Comparison of ENCODE assay signal across 12 mouse cellular contexts in the genomic region with DNA sequence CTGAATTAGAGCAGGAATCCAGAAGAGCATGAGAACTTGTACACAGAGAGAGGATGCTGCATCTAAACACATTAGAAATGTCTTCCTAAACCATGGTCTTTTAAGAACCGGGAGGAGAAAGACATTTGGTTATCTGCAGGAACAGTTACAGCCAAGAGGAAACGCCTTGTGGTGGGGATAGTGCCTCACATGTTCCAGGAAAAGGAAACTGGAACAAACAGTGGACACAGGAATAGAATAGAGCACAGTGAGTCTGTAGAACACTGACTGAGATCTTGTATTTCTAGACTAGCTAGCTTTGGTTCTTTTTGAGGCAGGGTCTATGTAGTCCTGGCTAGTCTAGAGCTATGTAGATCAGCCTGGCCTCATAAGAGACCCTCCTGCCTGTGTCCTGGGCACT. TPM values are rescaled to one million over a fixed set of nuclear protein-coding genes. Genes with fewer than 3 reads are reported as not detected.
A peak's percentile ranks its signal among the peaks of the same experiment; 100 is the strongest.
DNase-seq lines count a peak whose midpoint lies in the region; ATAC-seq and TF ChIP-seq lines count a peak whose summit lies in the region.
"Had no signal": no experiment of that assay in that cellular context is flagged by ENCODE, and none has a peak within 500 bp of the region (broad histone marks: within the 10 kb centered on the region; RNA-seq: fewer than 3 reads in every experiment).

No protein-coding gene starts in this region.

- 85% methylated on average over 2 of the region's 2 CpGs for WGBS in forebrain, embryonic 11.5 days
- 86% methylated on average over 2 of the region's 2 CpGs for WGBS in forebrain, embryonic 12.5 days
- 75% methylated on average over 2 of the region's 2 CpGs for WGBS in liver, adult 2 months
- WGBS in liver, embryonic 16.5 days (ENCODE audit: insufficient replicate concordance), result 25% methylated on average over 2 of the region's 2 CpGs

- H3K4me2 ChIP-seq in forebrain, embryonic 11.5 days (ENCODE audit: low read depth, low read length, severe bottlenecking), result no peak overlapping the region
- no peak overlapping the region for H3K4me2 ChIP-seq in forebrain, embryonic 12.5 days
- no peak overlapping the region for H3K4me2 ChIP-seq in liver, embryonic 16.5 days (ENCODE audit: low read depth, low read length)
- H3K4me2 ChIP-seq: limb, embryonic 13.5 days had no signal

- DNase-seq in forebrain, embryonic 11.5 days (ENCODE audit: low spot score), result peak; percentile 44
- DNase-seq in liver, adult 2 months (ENCODE audit: extremely low read depth, low read depth, low spot score), result no peak
- no peak for DNase-seq in liver
- DNase-seq in thymus, postnatal 25 days, result no peak
- DNase-seq in Muller cell, postnatal 12 days (ENCODE audit: inconsistent ontology term), result no peak
- no peak for DNase-seq in layer of hippocampus, postnatal 25 days (ENCODE audit: extremely low spot score in 1 of 2, low spot score in 1 of 2)
- DNase-seq: cerebellum, postnatal 36 days; kidney, postnatal 14 days had no signal

- no peak for TF ChIP-seq CTCF in liver, adult 2 months (IDR thresholded peaks at IDR 0.05; ENCODE audit: low read depth, low read length)

- TF ChIP-seq POLR2A in liver, adult 2 months (IDR thresholded peaks at IDR 0.05; ENCODE audit: extremely low read depth, insufficient read depth, low read length), result no peak

- no peak overlapping the region for H3K27ac ChIP-seq in forebrain, embryonic 11.5 days (ENCODE audit: low read depth, low read length)
- H3K27ac ChIP-seq in forebrain, embryonic 12.5 days, result no peak overlapping the region
- H3K27ac ChIP-seq in liver, adult 2 months (replicated peaks; ENCODE audit: insufficient read depth, low read depth, low read length), result peak overlapping the region; percentile 84
- H3K27ac ChIP-seq in liver, embryonic 16.5 days (ENCODE audit: low read length), result peak overlapping the region; percentile 71; the same call in 1 of the 2 replicates
- H3K27ac ChIP-seq: limb, embryonic 13.5 days had no signal

- H3K9me3 ChIP-seq in forebrain, embryonic 11.5 days (ENCODE audit: control insufficient read depth, low read length), result no peaks in the 10 kb centered on the region
- H3K9me3 ChIP-seq in forebrain, embryonic 12.5 days, result no peaks in the 10 kb centered on the region
- H3K9me3 ChIP-seq in liver, embryonic 16.5 days (replicated peaks; ENCODE audit: control insufficient read depth, low read length), result no peaks in the 10 kb centered on the region
- H3K9me3 ChIP-seq: limb, embryonic 13.5 days had no signal

- ATAC-seq in forebrain, embryonic 11.5 days (replicated peaks; ENCODE audit: low FRiP score), result no peak
- no peak for ATAC-seq in forebrain, embryonic 12.5 days (ENCODE audit: low FRiP score)
- no peak for ATAC-seq in liver, embryonic 16.5 days (ENCODE audit: low read depth)

- H3K27me3 ChIP-seq in forebrain, embryonic 11.5 days (ENCODE audit: control insufficient read depth, insufficient read depth, low read length), result no peaks in the 10 kb centered on the region
- H3K27me3 ChIP-seq in forebrain, embryonic 12.5 days, result no peaks in the 10 kb centered on the region
- no peaks in the 10 kb centered on the region for H3K27me3 ChIP-seq in liver, adult 2 months (ENCODE audit: control insufficient read depth, insufficient read depth, low read length)
- H3K27me3 ChIP-seq in liver, embryonic 16.5 days (ENCODE audit: control insufficient read depth, insufficient read depth, low read depth, low read length), result no peaks in the 10 kb centered on the region
- H3K27me3 ChIP-seq: limb, embryonic 13.5 days had no signal

- H3K79me2 ChIP-seq in liver, adult 2 months (ENCODE audit: control insufficient read depth, insufficient read depth, low read length), result no peaks in the 10 kb centered on the region

- H3K4me1 ChIP-seq in forebrain, embryonic 11.5 days (replicated peaks; ENCODE audit: control insufficient read depth, insufficient read depth, low read length), result no peaks in the 10 kb centered on the region
- no peaks in the 10 kb centered on the region for H3K4me1 ChIP-seq in forebrain, embryonic 12.5 days
- H3K4me1 ChIP-seq in liver, adult 2 months (ENCODE audit: control insufficient read depth, insufficient read depth, low read length), result peaks cover 2% of the 10 kb centered on the region; the same call in 1 of the 2 replicates
- peaks cover 4% of the 10 kb centered on the region; the same call in 1 of the 2 replicates for H3K4me1 ChIP-seq in liver, embryonic 16.5 days (ENCODE audit: control insufficient read depth, low read depth, low read length)
- H3K4me1 ChIP-seq: limb, embryonic 13.5 days had no signal

- H3K36me3 ChIP-seq in forebrain, embryonic 11.5 days (ENCODE audit: control insufficient read depth, insufficient read depth, low read length), result peaks cover 22% of the 10 kb centered on the region
- peaks cover 95% of the 10 kb centered on the region for H3K36me3 ChIP-seq in forebrain, embryonic 12.5 days (replicated peaks)
- peaks cover 56% of the 10 kb centered on the region for H3K36me3 ChIP-seq in liver, adult 2 months (ENCODE audit: control insufficient read depth, insufficient read depth, low read length)
- peaks cover 51% of the 10 kb centered on the region for H3K36me3 ChIP-seq in liver, embryonic 16.5 days (ENCODE audit: control insufficient read depth, insufficient read depth)

- H3K4me3 ChIP-seq in forebrain, embryonic 11.5 days (ENCODE audit: low read depth, low read length), result no peak overlapping the region
- H3K4me3 ChIP-seq in forebrain, embryonic 12.5 days (replicated peaks), result no peak overlapping the region
- no peak overlapping the region for H3K4me3 ChIP-seq in liver, adult 2 months (ENCODE audit: insufficient read depth, low read depth, low read length)
- H3K4me3 ChIP-seq in liver, embryonic 16.5 days (ENCODE audit: low read depth, low read length), result no peak overlapping the region
- H3K4me3 ChIP-seq: limb, embryonic 13.5 days had no signal

- no peak overlapping the region for H3K9ac ChIP-seq in forebrain, embryonic 11.5 days (ENCODE audit: low read length)
- no peak overlapping the region for H3K9ac ChIP-seq in forebrain, embryonic 12.5 days
- peak overlapping the region; percentile 54; the same call in 1 of the 2 replicates for H3K9ac ChIP-seq in liver, adult 2 months (ENCODE audit: low read depth, low read length)
- H3K9ac ChIP-seq in liver, embryonic 16.5 days (ENCODE audit: low read depth, low read length), result no peak overlapping the region
- H3K9ac ChIP-seq: limb, embryonic 13.5 days had no signal

RNA-seq across cellular contexts. Expression of gene Ybx1, which starts 19.2 kb away (rescaled TPM):
- 1,312 and 1,467 TPM in 2 replicates for polyA plus RNA-seq in forebrain, embryonic 11.5 days (2014; fragmentation: Nextera tagmentation; extraction: Ambion mirVana)
- 1,255 and 1,318 TPM in 2 replicates for polyA plus RNA-seq in forebrain, embryonic 12.5 days (2016; fragmentation: Nextera tagmentation; extraction: Ambion mirVana)
- total RNA-seq in liver, adult 2 months (2014; rRNA removed), result 177 and 189 TPM in 2 replicates
- 64.3 and 70.8 TPM in 2 replicates for polyA plus RNA-seq in liver, adult 2 months (2012; rRNA removed)
- polyA plus RNA-seq in liver, embryonic 16.5 days (2015; fragmentation: Nextera tagmentation; extraction: Ambion mirVana), result 150 and 152 TPM in 2 replicates
- total RNA-seq in layer of hippocampus, postnatal 25 days (2021), result 100 to 1,000 TPM; 287 to 320 TPM

RNA-seq across cellular contexts. Expression of gene Cldn19, which starts 20.0 kb away (rescaled TPM):
- polyA plus RNA-seq in forebrain, embryonic 11.5 days (2014; fragmentation: Nextera tagmentation; extraction: Ambion mirVana), result 0.21 and 0.31 TPM in 2 replicates
- polyA plus RNA-seq in forebrain, embryonic 12.5 days (2016; fragmentation: Nextera tagmentation; extraction: Ambion mirVana), result 0.18 and 0.59 TPM in 2 replicates
- total RNA-seq in liver, adult 2 months (2014; rRNA removed), result not detected in 2 replicates
- polyA plus RNA-seq in liver, adult 2 months (2012; rRNA removed), result not detected in 2 replicates
- not detected in 2 replicates for polyA plus RNA-seq in liver, embryonic 16.5 days (2015; fragmentation: Nextera tagmentation; extraction: Ambion mirVana)
- total RNA-seq in layer of hippocampus, postnatal 25 days (2021), result under 1 TPM; 0.32 to 0.33 TPM
- total RNA-seq: granulocyte monocyte progenitor cell, adult 5-6 weeks had no signal

RNA-seq across cellular contexts. Expression of gene P3h1, which starts 42.5 kb away (rescaled TPM):
- polyA plus RNA-seq in forebrain, embryonic 11.5 days (2014; fragmentation: Nextera tagmentation; extraction: Ambion mirVana), result 16.8 and 17.8 TPM in 2 replicates
- polyA plus RNA-seq in forebrain, embryonic 12.5 days (2016; fragmentation: Nextera tagmentation; extraction: Ambion mirVana), result 10.3 and 15.7 TPM in 2 replicates
- total RNA-seq in liver, adult 2 months (2014; rRNA removed), result 6.7 and 8.8 TPM in 2 replicates
- 14.5 and 20.3 TPM in 2 replicates for polyA plus RNA-seq in liver, adult 2 months (2012; rRNA removed)
- 6.7 and 9.0 TPM in 2 replicates for polyA plus RNA-seq in liver, embryonic 16.5 days (2015; fragmentation: Nextera tagmentation; extraction: Ambion mirVana)
- total RNA-seq in layer of hippocampus, postnatal 25 days (2021), result 1 to 10 TPM; 7.5 to 7.7 TPM

RNA-seq across cellular contexts. Expression of gene AU022252, which starts 42.7 kb away (rescaled TPM):
- 37.3 and 37.8 TPM in 2 replicates for polyA plus RNA-seq in forebrain, embryonic 11.5 days (2014; fragmentation: Nextera tagmentation; extraction: Ambion mirVana)
- 36.2 and 37.8 TPM in 2 replicates for polyA plus RNA-seq in forebrain, embryonic 12.5 days (2016; fragmentation: Nextera tagmentation; extraction: Ambion mirVana)
- total RNA-seq in liver, adult 2 months (2014; rRNA removed), result 23.6 and 25.2 TPM in 2 replicates
- polyA plus RNA-seq in liver, adult 2 months (2012; rRNA removed), result 16.6 and 23.3 TPM in 2 replicates
- 10.0 and 11.6 TPM in 2 replicates for polyA plus RNA-seq in liver, embryonic 16.5 days (2015; fragmentation: Nextera tagmentation; extraction: Ambion mirVana)
- 10 to 100 TPM; 32.4 to 36.7 TPM for total RNA-seq in layer of hippocampus, postnatal 25 days (2021)

RNA-seq across cellular contexts. Expression of gene Ppih, which starts 45.1 kb away (rescaled TPM):
- 119 and 133 TPM in 2 replicates for polyA plus RNA-seq in forebrain, embryonic 11.5 days (2014; fragmentation: Nextera tagmentation; extraction: Ambion mirVana)
- polyA plus RNA-seq in forebrain, embryonic 12.5 days (2016; fragmentation: Nextera tagmentation; extraction: Ambion mirVana), result 117 and 118 TPM in 2 replicates
- 12.2 and 15.4 TPM in 2 replicates for total RNA-seq in liver, adult 2 months (2014; rRNA removed)
- polyA plus RNA-seq in liver, adult 2 months (2012; rRNA removed), result 4.1 and 5.0 TPM in 2 replicates
- 37.7 and 45.8 TPM in 2 replicates for polyA plus RNA-seq in liver, embryonic 16.5 days (2015; fragmentation: Nextera tagmentation; extraction: Ambion mirVana)
- 10 to 100 TPM; 19.1 to 20.2 TPM for total RNA-seq in layer of hippocampus, postnatal 25 days (2021)

Comparison
In these comparisons a context has a peak if more than half of its experiments do, and no peak if none do; other contexts are left out.
1. H3K27ac ChIP-seq: peak in liver, adult 2 months (single experiment) and liver, embryonic 16.5 days (single experiment); none in forebrain, embryonic 11.5 days (single experiment) and forebrain, embryonic 12.5 days (single experiment).